Mouse (Mus musculus): ENCODE data around the gene Myo19.

DNA sequence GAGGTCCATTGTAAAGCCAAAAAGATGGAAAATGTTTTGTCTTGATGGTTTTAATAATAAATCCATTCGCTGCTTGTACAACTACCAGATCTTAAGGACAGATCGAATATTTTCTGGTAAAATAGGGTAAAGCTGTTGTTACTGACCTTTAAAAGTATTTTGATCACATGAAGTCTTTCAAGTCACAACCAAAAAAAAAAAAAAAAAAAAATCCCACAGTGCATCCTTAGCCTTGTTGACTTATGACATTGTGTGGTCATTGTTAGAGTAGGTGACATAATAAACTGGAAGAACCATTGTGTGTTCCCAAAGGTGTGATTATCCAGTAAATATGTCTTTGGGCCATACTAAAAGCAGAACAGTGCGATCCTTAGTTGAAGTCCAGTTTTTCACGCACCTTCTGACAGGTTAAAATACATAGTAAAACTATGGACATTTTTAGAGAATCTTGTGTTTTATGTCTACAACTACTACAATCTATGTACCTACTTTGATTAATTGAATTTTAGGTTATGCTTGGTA, 8.3 kb upstream of the Myo19 start:
- no peak for TF ChIP-seq POLR2A (IDR thresholded peaks at IDR 0.05; ENCODE audit: control insufficient read depth, extremely low read depth, insufficient read depth, low read length, poor library complexity)
- TF ChIP-seq CTCF (IDR thresholded peaks at IDR 0.05; ENCODE audit: borderline replicate concordance, control insufficient read depth, extremely low read depth, insufficient read depth, low read length, poor library complexity): no peak

All from thymus, adult 2 months (tissue).